Mouse (Mus musculus) A20 (cell line): ENCODE measurements around the gene Wfdc10.
A peak's percentile ranks its signal among the peaks of the same experiment; 100 is the strongest.

Source experiments
- DNase-seq: peaks from one replicate; pipeline ENCODE4 v3.0.0-alpha.2; 2011; ENCODE audit warnings: low read depth, low spot score

Wfdc10 gene

GRCm38 (mm10) chr2:164700959-164701358, 45.1 kb downstream of the Wfdc10 start:
- no peak for DNase-seq

- no peak for DNase-seq
Observed at GRCm38 (mm10) chr2:164701761-164702160, 45.9 kb downstream of the Wfdc10 start.

GRCm38 (mm10) chr2:164704235-164704634, 48.4 kb downstream of the Wfdc10 start:
- peak; percentile 8 for DNase-seq

- DNase-seq: no peak
Observed at GRCm38 (mm10) chr2:164705328-164705727, 49.5 kb downstream of the Wfdc10 start.

GRCm38 (mm10) chr2:164705991-164706390, 50.1 kb downstream of the Wfdc10 start:
- no peak for DNase-seq
